Mouse (Mus musculus) ES-E14 (cell line): ENCODE data around the gene Polr2l.

Experiments used
- CHD2 ChIP-seq: IDR thresholded peaks from 2 replicates; pipeline ENCODE4 v1.6.1; 2014; ENCODE audit warnings: mild to moderate bottlenecking, low read depth, low read length, inconsistent platforms
- HCFC1 ChIP-seq: IDR thresholded peaks from 2 replicates; pipeline ENCODE4 v1.6.1; 2012; ENCODE audit warnings: low read length, inconsistent platforms, borderline replicate concordance; ENCODE audit not compliant: insufficient read depth
- MAFK ChIP-seq: IDR thresholded peaks from 2 replicates; pipeline ENCODE4 v1.6.1; 2014; ENCODE audit warnings: mild to moderate bottlenecking, low read depth, low read length, inconsistent platforms; ENCODE audit not compliant: insufficient read depth
- ZC3H11A ChIP-seq: IDR thresholded peaks from 2 replicates; pipeline ENCODE4 v1.6.1; 2012; ENCODE audit warnings: low read depth, mild to moderate bottlenecking, inconsistent platforms, low read length, borderline replicate concordance
- ZNF384 ChIP-seq: IDR thresholded peaks from 2 replicates; pipeline ENCODE4 v1.6.1; 2012; ENCODE audit warnings: low read depth, low read length, inconsistent platforms

- TF ChIP-seq HCFC1, result no peak
- TF ChIP-seq MAFK, result no peak
- TF ChIP-seq CHD2, result no peak
- TF ChIP-seq ZC3H11A, result no peak
- no peak for TF ChIP-seq ZNF384
These were observed 18.2 kb downstream of the Polr2l start for GRCm38 (mm10) chr7:141456739-141457138.
